Mouse (Mus musculus): ENCODE measurements around the gene Shb. TPM values are rescaled to one million over a fixed set of nuclear protein-coding genes. Genes with fewer than 3 reads are reported as not detected.
A peak's percentile ranks its signal among the peaks of the same experiment; 100 is the strongest.
"Not testable (repeated sequence)": the region's sequence is repeated elsewhere in the genome, so short reads cannot be mapped to it uniquely, and the experiment has no call there.

The Shb gene
- total and polyA plus RNA-seq, 2 experiments, result 17.1 to 42.1 TPM

DNA sequence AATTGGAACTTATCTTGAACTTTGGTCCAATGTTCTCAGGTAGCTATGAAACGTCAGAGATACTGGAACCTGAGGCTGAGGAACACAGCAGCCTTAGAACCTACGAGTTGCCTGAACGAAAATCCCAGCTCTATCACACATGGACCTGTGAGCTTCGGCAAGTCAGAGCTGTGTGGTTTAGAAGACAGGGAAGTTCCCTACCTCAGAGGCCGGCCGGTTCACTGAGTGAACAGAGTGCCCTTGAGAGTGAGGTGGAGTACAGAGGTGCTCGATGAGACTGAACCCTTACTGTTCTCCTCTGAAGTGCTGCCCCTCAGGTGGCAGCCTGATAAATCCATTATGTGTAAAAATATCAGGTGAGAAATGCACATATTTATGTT is 128.8 kb downstream of the Shb start:
- peaks cover 17% of the 10 kb centered on the region for H3K4me1 ChIP-seq (ENCODE audit: control insufficient read depth, insufficient read depth, low read length)
- peaks cover 28% of the 10 kb centered on the region; the same call in 1 of the 2 replicates for H3K79me2 ChIP-seq (ENCODE audit: control insufficient read depth, insufficient read depth, low read length)
- no peak overlapping the region for H3K4me3 ChIP-seq (ENCODE audit: insufficient read depth, low read depth, low read length)
- DNase-seq (ENCODE audit: extremely low read depth, low read depth, low spot score), result peak; percentile 49
- H3K36me3 ChIP-seq (ENCODE audit: control insufficient read depth, insufficient read depth, low read length), result peaks cover 46% of the 10 kb centered on the region
- H3K27me3 ChIP-seq (ENCODE audit: control insufficient read depth, insufficient read depth, low read length), result no peaks in the 10 kb centered on the region
- 60% methylated on average over 7 of the region's 7 CpGs for WGBS
- TF ChIP-seq CTCF (IDR thresholded peaks at IDR 0.05; ENCODE audit: low read depth, low read length), result no peak
- TF ChIP-seq POLR2A (IDR thresholded peaks at IDR 0.05; ENCODE audit: extremely low read depth, insufficient read depth, low read length), result no peak
- no peak overlapping the region for H3K27ac ChIP-seq (replicated peaks; ENCODE audit: insufficient read depth, low read depth, low read length)
- H3K9ac ChIP-seq (ENCODE audit: low read depth, low read length), result no peak overlapping the region

DNA sequence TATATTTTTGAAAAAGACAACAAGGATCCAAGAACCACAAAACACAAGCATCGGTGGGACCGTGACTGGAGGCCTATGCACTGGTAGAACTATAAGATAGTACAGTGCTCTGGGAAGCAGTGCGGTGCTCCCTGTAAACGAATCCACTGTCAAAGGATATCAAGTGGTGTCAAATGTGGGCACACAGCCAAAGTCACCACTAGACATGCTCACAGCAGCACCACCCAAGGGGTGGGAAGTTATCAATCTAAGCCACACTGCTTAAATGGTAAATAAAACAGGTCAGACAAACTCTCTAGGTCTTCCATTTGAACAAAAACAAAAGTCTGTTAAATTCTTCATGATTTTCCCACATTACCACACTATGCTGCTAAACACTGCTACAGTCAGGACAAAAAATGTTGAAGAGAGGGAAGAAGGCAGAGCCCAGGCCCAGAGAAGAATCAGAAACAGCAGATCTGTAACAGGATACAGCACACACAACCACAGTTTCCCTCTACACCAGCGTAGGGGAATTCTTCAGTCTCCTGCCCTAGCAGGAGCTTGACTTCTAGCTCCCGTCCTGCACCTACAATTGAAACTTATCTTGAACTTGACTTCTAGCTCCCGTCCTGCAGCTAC is 129.3 kb downstream of the Shb start:
- TF ChIP-seq CTCF (IDR thresholded peaks at IDR 0.05; ENCODE audit: low read depth, low read length), result no peak
- no peak for TF ChIP-seq POLR2A (IDR thresholded peaks at IDR 0.05; ENCODE audit: extremely low read depth, insufficient read depth, low read length)
- Histone ChIP-seq H3K79me2 (ENCODE audit: control insufficient read depth, insufficient read depth, low read length) (peaks cover 24% of the 10 kb centered on the region; the same call in 1 of the 2 replicates), H3K4me3 (ENCODE audit: insufficient read depth, low read depth, low read length) (no peak overlapping the region), H3K27ac (replicated peaks; ENCODE audit: insufficient read depth, low read depth, low read length) (no peak overlapping the region), H3K27me3 (ENCODE audit: control insufficient read depth, insufficient read depth, low read length) (no peaks in the 10 kb centered on the region), H3K9ac (ENCODE audit: low read depth, low read length) (no peak overlapping the region), H3K36me3 (ENCODE audit: control insufficient read depth, insufficient read depth, low read length) (peaks cover 50% of the 10 kb centered on the region), H3K4me1 (ENCODE audit: control insufficient read depth, insufficient read depth, low read length) (peaks cover 17% of the 10 kb centered on the region)
- WGBS, result 43% methylated on average over 7 of the region's 7 CpGs
- DNase-seq (ENCODE audit: extremely low read depth, low read depth, low spot score), result peak; percentile 40

DNA sequence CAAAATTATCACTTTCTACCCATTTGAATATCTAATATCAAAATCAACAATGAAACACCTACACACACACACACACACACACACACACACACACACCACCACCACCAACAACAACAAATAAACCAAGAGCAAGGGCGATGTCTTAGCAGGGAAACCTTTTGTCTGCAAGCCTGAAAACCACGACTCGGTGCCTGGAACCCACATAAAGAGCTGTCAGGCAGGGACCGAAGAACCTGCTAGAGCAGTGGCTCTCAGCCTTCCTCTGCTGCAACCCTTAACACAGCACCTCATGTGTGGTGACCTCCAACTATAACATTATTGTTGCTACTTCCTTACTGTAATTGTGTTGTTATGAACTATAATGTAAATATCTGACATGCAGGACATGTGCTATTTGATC is 130.0 kb downstream of the Shb start:
- Histone ChIP-seq H3K4me3 (ENCODE audit: insufficient read depth, low read depth, low read length) (no peak overlapping the region), H3K27ac (replicated peaks; ENCODE audit: insufficient read depth, low read depth, low read length) (no peak overlapping the region), H3K27me3 (ENCODE audit: control insufficient read depth, insufficient read depth, low read length) (no peaks in the 10 kb centered on the region), H3K36me3 (ENCODE audit: control insufficient read depth, insufficient read depth, low read length) (peaks cover 52% of the 10 kb centered on the region), H3K4me1 (ENCODE audit: control insufficient read depth, insufficient read depth, low read length) (peaks cover 17% of the 10 kb centered on the region), H3K79me2 (ENCODE audit: control insufficient read depth, insufficient read depth, low read length) (peaks cover 24% of the 10 kb centered on the region; the same call in 1 of the 2 replicates), H3K9ac (ENCODE audit: low read depth, low read length) (no peak overlapping the region)
- no peak for DNase-seq (ENCODE audit: extremely low read depth, low read depth, low spot score)
- 91% methylated on average over 4 of the region's 4 CpGs for WGBS
- TF ChIP-seq CTCF (IDR thresholded peaks at IDR 0.05; ENCODE audit: low read depth, low read length), result no peak
- TF ChIP-seq POLR2A (IDR thresholded peaks at IDR 0.05; ENCODE audit: extremely low read depth, insufficient read depth, low read length), result no peak

DNA sequence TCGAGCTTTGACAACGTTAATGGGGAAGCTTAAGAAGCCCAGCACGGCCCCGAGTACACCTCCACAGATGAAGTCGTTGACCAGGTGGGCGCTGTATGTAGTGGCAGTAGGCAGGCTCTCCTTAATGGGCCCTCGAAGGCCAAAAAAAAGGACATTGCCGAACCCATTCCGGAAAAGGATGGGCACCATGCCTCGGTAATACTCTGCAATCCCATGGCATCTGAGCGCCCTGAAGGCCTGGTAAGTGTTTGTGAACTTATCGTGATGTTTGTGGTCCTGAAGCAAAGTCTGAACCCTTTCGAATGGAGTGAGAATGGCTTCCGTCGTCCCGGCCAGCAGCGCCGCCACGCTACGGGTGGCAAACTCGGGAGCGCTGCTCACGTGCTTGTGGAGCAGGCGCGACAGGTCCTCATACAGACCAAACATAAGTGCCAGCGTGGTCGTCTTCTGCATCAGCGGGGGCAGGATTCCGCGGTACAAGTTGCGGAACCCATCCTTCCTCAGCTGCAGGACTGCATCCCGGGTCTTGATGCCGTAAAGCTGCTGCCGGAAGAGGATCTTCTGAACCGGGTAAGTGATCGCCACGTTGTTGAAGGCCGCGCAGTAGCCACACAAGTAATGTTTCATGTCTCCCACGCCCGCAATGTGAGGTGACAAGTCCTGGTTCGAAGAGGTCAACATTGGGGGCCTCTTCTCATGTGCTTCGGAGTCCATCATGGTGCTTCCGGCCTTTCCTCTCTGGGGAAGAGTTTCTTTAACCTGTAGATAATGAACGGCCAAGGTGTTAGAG is 132.7 kb downstream of the Shb start:
- 96% methylated on average over 45 of the region's 45 CpGs for WGBS
- peaks cover 19% of the 10 kb centered on the region; the same call in 1 of the 2 replicates for H3K79me2 ChIP-seq (ENCODE audit: control insufficient read depth, insufficient read depth, low read length)
- no peak overlapping the region for H3K4me3 ChIP-seq (ENCODE audit: insufficient read depth, low read depth, low read length)
- no peak for DNase-seq (ENCODE audit: extremely low read depth, low read depth, low spot score)
- no peaks in the 10 kb centered on the region for H3K27me3 ChIP-seq (ENCODE audit: control insufficient read depth, insufficient read depth, low read length)
- peaks cover 61% of the 10 kb centered on the region for H3K36me3 ChIP-seq (ENCODE audit: control insufficient read depth, insufficient read depth, low read length)
- no peak overlapping the region for H3K27ac ChIP-seq (replicated peaks; ENCODE audit: insufficient read depth, low read depth, low read length)
- H3K4me1 ChIP-seq (ENCODE audit: control insufficient read depth, insufficient read depth, low read length), result peaks cover 9% of the 10 kb centered on the region
- no peak overlapping the region for H3K9ac ChIP-seq (ENCODE audit: low read depth, low read length)
- TF ChIP-seq CTCF (IDR thresholded peaks at IDR 0.05; ENCODE audit: low read depth, low read length) (no peak), POLR2A (IDR thresholded peaks at IDR 0.05; ENCODE audit: extremely low read depth, insufficient read depth, low read length) (no peak)

DNA sequence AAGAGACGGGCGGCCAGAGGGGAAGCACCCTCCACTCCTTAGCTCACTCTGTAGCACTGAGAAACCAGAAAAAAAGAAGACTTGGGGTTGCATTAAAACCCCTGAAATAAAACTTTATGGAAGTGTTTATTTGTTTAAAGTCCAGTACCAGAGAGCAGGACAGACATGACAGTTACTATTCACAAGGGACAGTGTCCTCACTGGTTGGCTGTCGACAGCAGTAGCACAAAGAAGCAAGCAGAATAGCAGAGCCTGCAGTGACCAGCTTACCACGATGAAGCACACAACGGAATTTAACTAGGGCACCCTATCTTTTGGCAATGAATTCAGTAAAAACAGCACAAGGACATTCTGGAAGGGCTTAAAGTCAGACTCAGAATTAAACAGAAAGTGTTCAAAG is 134.0 kb downstream of the Shb start:
- 56% methylated on average over 5 of the region's 5 CpGs for WGBS

DNA sequence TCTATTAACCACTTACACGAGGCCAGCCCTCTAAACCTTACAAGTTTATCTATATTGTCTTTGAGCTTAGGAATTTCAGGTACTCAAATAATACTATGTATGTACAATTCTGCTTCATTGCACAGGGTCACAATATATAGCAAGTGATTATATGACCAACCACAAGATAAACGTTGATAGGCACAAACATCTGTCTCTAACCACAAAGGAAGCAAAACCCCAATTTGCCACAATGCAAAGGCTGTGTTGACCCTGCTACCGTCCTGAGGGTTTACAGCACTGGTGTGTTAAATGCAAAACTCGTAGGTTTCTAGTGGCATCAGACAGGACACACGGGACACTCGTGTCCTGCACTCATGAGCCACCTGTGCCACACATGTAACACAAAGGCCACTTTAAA is 136.1 kb downstream of the Shb start:
- H3K36me3 ChIP-seq (ENCODE audit: control insufficient read depth, insufficient read depth, low read length), result peaks cover 38% of the 10 kb centered on the region
- not testable (repeated sequence) for H3K27ac ChIP-seq (replicated peaks; ENCODE audit: insufficient read depth, low read depth, low read length); H3K27me3 ChIP-seq (ENCODE audit: control insufficient read depth, insufficient read depth, low read length); H3K9ac ChIP-seq (ENCODE audit: low read depth, low read length); H3K79me2 ChIP-seq (ENCODE audit: control insufficient read depth, insufficient read depth, low read length); DNase-seq (ENCODE audit: extremely low read depth, low read depth, low spot score); H3K4me1 ChIP-seq (ENCODE audit: control insufficient read depth, insufficient read depth, low read length); H3K4me3 ChIP-seq (ENCODE audit: insufficient read depth, low read depth, low read length)
- WGBS, result 90% methylated on average over 6 of the region's 6 CpGs

More for the DNA sequence above, 134.0 kb downstream of the Shb start:
- Histone ChIP-seq H3K36me3 (ENCODE audit: control insufficient read depth, insufficient read depth, low read length) (peaks cover 49% of the 10 kb centered on the region), H3K79me2 (ENCODE audit: control insufficient read depth, insufficient read depth, low read length) (peaks cover 10% of the 10 kb centered on the region; the same call in 1 of the 2 replicates)
- H3K4me3 ChIP-seq (ENCODE audit: insufficient read depth, low read depth, low read length); H3K9ac ChIP-seq (ENCODE audit: low read depth, low read length); DNase-seq (ENCODE audit: extremely low read depth, low read depth, low spot score); H3K4me1 ChIP-seq (ENCODE audit: control insufficient read depth, insufficient read depth, low read length); H3K27me3 ChIP-seq (ENCODE audit: control insufficient read depth, insufficient read depth, low read length); H3K27ac ChIP-seq (replicated peaks; ENCODE audit: insufficient read depth, low read depth, low read length): not testable (repeated sequence)

Measured in liver, adult 2 months (tissue).